8 mouse cellular contexts compared by ENCODE assay signal in genomic region chr10:128803771-128804270, GRCm38 (mm10). TPM values are rescaled to one million over a fixed set of nuclear protein-coding genes. Genes with fewer than 3 reads are reported as not detected.
A peak's percentile ranks its signal among the peaks of the same experiment; 100 is the strongest.
DNase-seq lines count a peak whose midpoint lies in the region; ATAC-seq and TF ChIP-seq lines count a peak whose summit lies in the region.

Gene Dnajc14, plus strand, starts transcription at chr10:128804062.

- under 1% methylated on average over 14 of the region's 14 CpGs for WGBS in heart, embryonic 11.5 days (ENCODE audit: insufficient replicate concordance)
- WGBS in kidney, embryonic 15.5 days: under 1% methylated on average over 14 of the region's 14 CpGs
- under 1% methylated on average over 14 of the region's 14 CpGs for WGBS in limb, embryonic 14.5 days
- 0% methylated on average over 14 of the region's 14 CpGs for WGBS in midbrain, embryonic 14.5 days

- DNase-seq in adrenal gland, postnatal 4 days (ENCODE audit: low spot score in 2 of 2): peak in 1 of 2 experiments; percentile 30
- DNase-seq in fibroblast of lung, adult 2 months (ENCODE audit: low read depth): peak; percentile 61
- DNase-seq in limb, embryonic 14.5 days (ENCODE audit: low spot score): peak; percentile 34
- peak; percentile 72 for DNase-seq in midbrain, embryonic 14.5 days
- DNase-seq in telencephalon, adult 2 months (ENCODE audit: low read depth, low spot score): peak; percentile 59

- no peak for ATAC-seq in CD4-positive, CD25-positive, alpha-beta regulatory T cell, adult 4 months
- ATAC-seq in heart, embryonic 11.5 days (replicated peaks; ENCODE audit: insufficient number of reproducible peaks, low FRiP score, low TSS enrichment): 0 out of 2 replicates have a peak, but pooled peaks have one; percentile 23
- peak; percentile 13; the same call in 1 of the 2 replicates for ATAC-seq in kidney, embryonic 15.5 days (replicated peaks; ENCODE audit: low FRiP score)
- no peak; the same call in 1 of the 2 replicates for ATAC-seq in limb, embryonic 14.5 days (ENCODE audit: low FRiP score, low read depth)
- no peak for ATAC-seq in midbrain, embryonic 14.5 days (ENCODE audit: low FRiP score, low TSS enrichment)

- H3K4me1 ChIP-seq in heart, embryonic 11.5 days (ENCODE audit: control insufficient read depth, insufficient read depth, low read length): peaks cover 24% of the 10 kb centered on the region
- peaks cover 48% of the 10 kb centered on the region for H3K4me1 ChIP-seq in kidney, embryonic 15.5 days
- peaks cover 37% of the 10 kb centered on the region for H3K4me1 ChIP-seq in limb, embryonic 14.5 days (ENCODE audit: control insufficient read depth, insufficient read depth, low read length)
- H3K4me1 ChIP-seq in midbrain, embryonic 14.5 days (ENCODE audit: control insufficient read depth, insufficient read depth, low read length): peaks cover 35% of the 10 kb centered on the region

- H3K9me3 ChIP-seq in heart, embryonic 11.5 days (replicated peaks; ENCODE audit: control insufficient read depth, low read length): no peaks in the 10 kb centered on the region
- H3K9me3 ChIP-seq in kidney, embryonic 15.5 days (replicated peaks): no peaks in the 10 kb centered on the region
- no peaks in the 10 kb centered on the region for H3K9me3 ChIP-seq in limb, embryonic 14.5 days (ENCODE audit: control insufficient read depth, low read length)
- no peaks in the 10 kb centered on the region for H3K9me3 ChIP-seq in midbrain, embryonic 14.5 days (ENCODE audit: control insufficient read depth, low read length)

- H3K27ac ChIP-seq in heart, embryonic 11.5 days (ENCODE audit: low read depth, low read length): peak within 1 kb of the TSS; percentile 98
- H3K27ac ChIP-seq in kidney, embryonic 15.5 days: peak within 1 kb of the TSS; percentile 97
- H3K27ac ChIP-seq in limb, embryonic 14.5 days (replicated peaks; ENCODE audit: low read depth, low read length): peak within 1 kb of the TSS; percentile 99
- peak within 1 kb of the TSS; percentile 92 for H3K27ac ChIP-seq in midbrain, embryonic 14.5 days (replicated peaks; ENCODE audit: low read depth, low read length)

- H3K4me3 ChIP-seq in heart, embryonic 11.5 days (ENCODE audit: low read depth, low read length): peak within 1 kb of the TSS; percentile 87
- H3K4me3 ChIP-seq in kidney, embryonic 15.5 days (replicated peaks): peak within 1 kb of the TSS; percentile 74
- H3K4me3 ChIP-seq in limb, embryonic 14.5 days (replicated peaks; ENCODE audit: low read length): peak within 1 kb of the TSS; percentile 86
- peak within 1 kb of the TSS; percentile 76 for H3K4me3 ChIP-seq in midbrain, embryonic 14.5 days (replicated peaks; ENCODE audit: low read depth, low read length)

- peak within 1 kb of the TSS; percentile 94 for H3K9ac ChIP-seq in heart, embryonic 11.5 days (ENCODE audit: low read depth, low read length)
- peak within 1 kb of the TSS; percentile 63 for H3K9ac ChIP-seq in kidney, embryonic 15.5 days
- peak within 1 kb of the TSS; percentile 81 for H3K9ac ChIP-seq in limb, embryonic 14.5 days (ENCODE audit: low read depth, low read length, severe bottlenecking)
- peak within 1 kb of the TSS; percentile 77 for H3K9ac ChIP-seq in midbrain, embryonic 14.5 days (replicated peaks; ENCODE audit: low read length)

- peak within 1 kb of the TSS; percentile 70 for H3K4me2 ChIP-seq in heart, embryonic 11.5 days
- H3K4me2 ChIP-seq in kidney, embryonic 15.5 days: peak within 1 kb of the TSS; percentile 81
- H3K4me2 ChIP-seq in limb, embryonic 14.5 days (replicated peaks; ENCODE audit: low read depth, low read length, severe bottlenecking): peak within 1 kb of the TSS; percentile 90
- H3K4me2 ChIP-seq in midbrain, embryonic 14.5 days (ENCODE audit: low read length): peak within 1 kb of the TSS; percentile 62

- TF ChIP-seq POLR2A in limb, embryonic 14.5 days (IDR thresholded peaks at IDR 0.05; ENCODE audit: borderline replicate concordance, extremely low read depth, insufficient read depth, insufficient read length): no peak

- H3K27me3 ChIP-seq in heart, embryonic 11.5 days (ENCODE audit: control insufficient read depth, insufficient read depth, low read length): no peaks in the 10 kb centered on the region
- H3K27me3 ChIP-seq in kidney, embryonic 15.5 days: no peaks in the 10 kb centered on the region
- H3K27me3 ChIP-seq in limb, embryonic 14.5 days (ENCODE audit: control insufficient read depth, insufficient read depth, low read length): no peaks in the 10 kb centered on the region
- no peaks in the 10 kb centered on the region for H3K27me3 ChIP-seq in midbrain, embryonic 14.5 days (ENCODE audit: control insufficient read depth, insufficient read depth, low read length)

- 0 out of 2 replicates have a peak, but pooled peaks cover 3% of the 10 kb centered on the region for H3K36me3 ChIP-seq in heart, embryonic 11.5 days (ENCODE audit: control insufficient read depth, insufficient read depth, low read length)
- H3K36me3 ChIP-seq in kidney, embryonic 15.5 days: peaks cover 37% of the 10 kb centered on the region
- peaks cover 47% of the 10 kb centered on the region for H3K36me3 ChIP-seq in limb, embryonic 14.5 days (ENCODE audit: control insufficient read depth, insufficient read depth, low read length)
- H3K36me3 ChIP-seq in midbrain, embryonic 14.5 days (ENCODE audit: control insufficient read depth, insufficient read depth, low read length): peaks cover 34% of the 10 kb centered on the region

RNA-seq across cellular contexts. Expression of gene Dnajc14, which starts in this region (rescaled TPM):
- 100 to 1,000 TPM in 1 of 2 experiments, 10 to 100 TPM in 1; 73.0 to 125 TPM for polyA plus RNA-seq in CD4-positive, CD25-positive, alpha-beta regulatory T cell, adult 4 months (2017; shearing (Covaris generic))
- total RNA-seq in adrenal gland, postnatal 4 days (2021): 10 to 100 TPM; 76.6 to 80.8 TPM
- 28.7 and 37.0 TPM in 2 replicates for polyA plus RNA-seq in heart, embryonic 11.5 days (2014; fragmentation: Nextera tagmentation; extraction: Ambion mirVana)
- polyA plus RNA-seq in kidney, embryonic 15.5 days (2015; fragmentation: Nextera tagmentation; extraction: Ambion mirVana): 54.0 and 56.0 TPM in 2 replicates
- 26.3 and 30.6 TPM in 2 replicates for polyA plus RNA-seq in limb, embryonic 14.5 days (2012; rRNA removed)
- polyA plus RNA-seq in limb, embryonic 14.5 days (2014; fragmentation: Nextera tagmentation; extraction: Ambion mirVana): 44.5 and 45.7 TPM in 2 replicates
- polyA plus RNA-seq in midbrain, embryonic 14.5 days (2014; fragmentation: Nextera tagmentation; extraction: Ambion mirVana): 38.6 and 42.7 TPM in 2 replicates

Comparison
In these comparisons a context has a peak if more than half of its experiments do, and no peak if none do; other contexts are left out.
1. ATAC-seq: peak in heart, embryonic 11.5 days (single experiment) and kidney, embryonic 15.5 days (single experiment); none in CD4-positive, CD25-positive, alpha-beta regulatory T cell, adult 4 months (single experiment), limb, embryonic 14.5 days (single experiment) and midbrain, embryonic 14.5 days (single experiment).
2. Peak in every context shown above with its lines, with median percentiles within 50 percentile points of each other: H3K27ac ChIP-seq, H3K4me2 ChIP-seq, H3K4me3 ChIP-seq and H3K9ac ChIP-seq.